Mouse (Mus musculus): Measurements from ENCODE around the gene Zfp553.
A peak's percentile ranks its signal among the peaks of the same experiment; 100 is the strongest.

Gene Zfp553

DNA sequence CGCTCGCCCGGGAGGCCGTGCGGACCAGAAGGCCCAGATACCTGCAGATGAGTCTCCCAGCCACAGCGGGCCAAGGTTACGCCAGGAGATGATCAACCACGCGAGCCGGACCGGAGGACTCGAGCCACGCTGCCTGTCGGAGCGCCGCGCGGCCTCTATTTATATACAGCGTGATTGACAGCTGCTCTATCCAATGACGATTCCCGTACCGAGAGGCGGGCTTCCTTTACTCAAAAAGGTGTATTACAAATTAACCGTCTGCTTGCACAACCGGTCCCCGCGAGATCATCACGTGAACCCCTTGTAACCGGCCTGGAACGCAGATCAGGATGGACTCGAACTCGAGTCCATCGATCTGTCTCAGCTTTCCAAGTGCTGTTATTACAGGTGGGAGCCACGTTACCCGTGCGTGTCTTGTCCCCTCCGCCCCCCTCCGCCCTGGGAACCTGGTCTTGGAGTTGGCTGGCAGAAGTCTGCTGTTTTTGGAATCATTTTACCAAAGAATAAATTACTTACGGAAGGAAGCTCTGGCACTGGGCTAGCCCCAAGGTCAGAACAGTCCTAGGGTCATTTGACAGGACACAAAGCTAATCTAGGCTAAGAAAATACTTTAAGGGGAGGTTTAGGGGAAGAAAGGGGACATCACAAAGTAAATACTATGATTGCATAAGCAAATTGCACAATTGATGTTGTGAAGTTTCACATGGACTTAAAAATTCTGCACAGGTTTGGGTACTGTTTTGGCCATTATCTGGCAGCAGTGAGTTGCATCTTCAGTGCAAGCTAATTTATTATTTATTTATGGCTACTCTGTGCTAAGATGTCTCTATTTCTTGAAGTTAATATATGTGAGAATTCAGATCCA, 41.3 kb downstream of the Zfp553 start, which contains the start of gene Sephs2:
Gene Sephs2, minus strand, starts transcription at position 131 of the 865 bp plus-strand sequence.
- DNase-seq: peak; percentile 95

DNA sequence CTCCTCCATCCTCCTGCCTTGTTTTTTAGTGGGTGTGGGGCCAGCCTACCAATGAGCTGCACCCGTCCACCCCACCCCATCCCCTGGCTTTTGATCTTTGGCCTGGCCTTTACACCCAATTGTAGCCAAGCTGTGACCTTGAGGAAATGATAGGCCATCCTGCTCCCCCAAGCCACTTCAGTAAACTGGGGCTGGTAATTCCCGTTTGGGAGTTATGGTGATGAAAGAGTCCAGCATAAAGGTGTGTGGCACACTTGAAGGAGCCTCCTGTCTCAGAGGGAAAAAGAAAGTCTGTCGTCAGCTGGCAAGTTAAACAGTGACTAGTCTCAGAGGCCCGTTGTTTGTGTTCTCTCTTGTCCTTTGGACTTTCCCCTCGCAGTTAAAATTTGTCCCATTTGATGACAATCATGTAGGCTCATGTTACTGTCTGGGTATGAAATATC, 43.7 kb downstream of the Zfp553 start:
- no peak for DNase-seq

DNA sequence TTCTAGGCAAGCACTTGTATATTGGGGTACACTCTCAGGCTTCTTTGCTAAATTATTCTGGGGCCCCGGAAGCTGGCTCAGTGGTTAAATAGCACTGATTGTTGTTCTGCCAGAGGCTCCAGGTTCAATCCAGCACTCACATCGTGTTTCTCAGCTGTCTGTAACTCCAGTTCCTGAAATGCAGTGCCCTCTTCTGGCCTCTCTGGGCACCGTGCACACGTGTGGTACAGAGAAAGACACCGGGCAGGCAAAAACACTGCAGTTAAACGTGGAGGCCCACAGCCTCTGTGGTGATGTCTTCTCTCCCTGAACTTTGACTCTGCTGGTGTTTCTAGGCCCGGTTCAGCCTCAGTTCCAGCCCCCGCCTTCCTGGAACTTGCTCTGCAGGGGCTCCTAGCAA, 45.5 kb downstream of the Zfp553 start:
- peak; percentile 87 for DNase-seq

DNA sequence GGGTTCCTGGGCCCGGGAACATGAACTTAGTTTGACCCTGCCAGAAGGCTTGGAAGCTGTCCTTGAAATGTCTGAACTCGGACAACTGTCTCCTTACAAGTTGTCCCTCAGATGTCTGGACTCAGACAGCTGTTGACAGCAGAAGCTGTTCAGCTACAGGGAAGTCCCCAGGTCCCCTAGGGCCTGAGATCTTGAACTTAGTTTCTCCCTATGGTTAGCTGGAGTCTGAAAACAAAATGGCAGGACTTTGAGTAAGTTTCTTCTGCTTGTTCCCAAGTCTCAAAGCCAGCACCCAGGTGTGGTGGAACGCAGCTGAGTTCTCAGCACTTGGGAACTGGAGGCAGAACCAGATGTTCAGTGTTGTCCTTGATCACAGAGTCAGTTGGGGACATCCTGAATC, 47.2 kb downstream of the Zfp553 start:
- DNase-seq: peak; percentile 59

DNA sequence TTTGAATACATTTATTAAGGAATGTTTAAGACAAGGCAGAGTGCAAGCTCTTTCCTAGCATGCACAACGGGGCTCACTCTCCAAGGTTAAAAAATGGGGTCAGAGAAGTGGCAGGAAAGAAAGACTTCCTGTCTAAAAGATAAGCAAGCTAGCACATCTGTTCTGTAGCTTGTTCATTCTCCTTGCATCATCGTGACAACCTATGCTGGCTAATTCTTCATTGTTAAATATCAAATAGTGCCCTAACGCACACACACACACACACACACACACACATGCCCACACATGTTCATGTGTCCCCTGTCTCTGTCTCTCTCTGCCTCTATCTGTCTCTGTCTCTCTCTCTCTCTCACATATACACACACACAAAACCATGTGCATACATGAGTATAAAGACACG, 48.3 kb downstream of the Zfp553 start:
- DNase-seq: peak; percentile 61

DNA sequence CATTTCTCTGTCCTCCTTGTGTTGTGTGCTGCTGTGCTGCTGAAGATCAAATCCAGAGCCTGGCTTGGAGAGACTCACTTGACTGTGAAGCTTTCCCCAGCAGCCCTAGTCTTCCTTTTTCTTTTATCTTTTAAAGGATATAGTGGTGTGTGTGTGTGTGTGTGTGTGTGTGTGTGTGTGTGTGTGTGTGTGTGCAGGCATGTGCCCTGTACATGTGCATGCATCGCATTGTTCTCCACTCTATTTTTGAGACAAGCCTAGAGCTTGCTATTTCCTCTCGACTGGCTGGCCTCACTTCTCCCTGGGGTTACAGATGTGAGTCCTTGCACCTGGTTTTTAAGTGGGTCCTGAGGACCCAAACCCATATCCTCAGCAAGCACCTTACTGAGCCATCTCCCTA, 49.3 kb downstream of the Zfp553 start:
- DNase-seq: peak; percentile 68

DNA sequence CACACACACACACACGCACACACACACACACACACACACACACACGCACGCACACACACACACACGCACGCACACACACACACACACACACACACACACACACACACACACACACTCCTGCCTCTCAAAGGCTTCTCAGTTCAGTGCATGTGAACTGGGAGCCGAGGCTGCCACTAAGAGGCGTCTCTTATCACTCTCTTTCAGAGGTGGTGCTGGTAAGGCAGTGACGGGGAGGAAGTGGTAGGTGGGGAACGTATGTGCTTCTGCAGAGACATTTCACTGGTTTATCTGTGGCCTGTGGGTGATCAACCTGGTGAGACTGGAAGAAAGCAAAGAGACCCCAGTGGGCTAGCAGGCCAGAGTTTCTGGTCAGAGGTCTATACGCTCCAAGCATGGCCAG, 52.3 kb downstream of the Zfp553 start:
- peak; percentile 73 for DNase-seq
